Mouse (Mus musculus): ENCODE results near the gene Ms4a6c. TPM values are rescaled to one million over a fixed set of nuclear protein-coding genes. Genes with fewer than 3 reads are reported as not detected.
"Not testable (repeated sequence)": the region's sequence is repeated elsewhere in the genome, so short reads cannot be mapped to it uniquely, and the experiment has no call there.

The Ms4a6c gene
- polyA plus RNA-seq (2014; fragmentation: Nextera tagmentation; extraction: Ambion mirVana), result 8.2 and 9.2 TPM in 2 replicates

GRCm38 (mm10) chr19:11469215-11469614 is at the start of gene Ms4a6c:
Gene Ms4a6c, plus strand, starts transcription at chr19:11469366.
- H3K9me3 ChIP-seq (ENCODE audit: control insufficient read depth, low read depth, low read length); H3K27me3 ChIP-seq (ENCODE audit: control insufficient read depth, insufficient read depth, low read length); H3K4me2 ChIP-seq (replicated peaks; ENCODE audit: low read depth, low read length); H3K4me1 ChIP-seq (ENCODE audit: control insufficient read depth, insufficient read depth, low read length); H3K36me3 ChIP-seq (ENCODE audit: control insufficient read depth, insufficient read depth, low read length); ATAC-seq (ENCODE audit: insufficient number of reproducible peaks, insufficient read depth, low FRiP score, low read depth); H3K27ac ChIP-seq (ENCODE audit: low read length); H3K9ac ChIP-seq (replicated peaks; ENCODE audit: low read depth, low read length); H3K4me3 ChIP-seq (ENCODE audit: low read depth, low read length): not testable (repeated sequence)
- 72% methylated on average over 4 of the region's 4 CpGs for WGBS

- not testable (repeated sequence) for H3K4me2 ChIP-seq (replicated peaks; ENCODE audit: low read depth, low read length); H3K9me3 ChIP-seq (ENCODE audit: control insufficient read depth, low read depth, low read length); H3K27ac ChIP-seq (ENCODE audit: low read length); H3K4me3 ChIP-seq (ENCODE audit: low read depth, low read length); H3K9ac ChIP-seq (replicated peaks; ENCODE audit: low read depth, low read length); H3K4me1 ChIP-seq (ENCODE audit: control insufficient read depth, insufficient read depth, low read length); ATAC-seq (ENCODE audit: insufficient number of reproducible peaks, insufficient read depth, low FRiP score, low read depth); H3K36me3 ChIP-seq (ENCODE audit: control insufficient read depth, insufficient read depth, low read length); H3K27me3 ChIP-seq (ENCODE audit: control insufficient read depth, insufficient read depth, low read length)
- 83% methylated on average over 1 of the region's 1 CpGs for WGBS
These were observed 38.0 kb upstream of the Ms4a6c start for GRCm38 (mm10) chr19:11431209-11431608.

DNA sequence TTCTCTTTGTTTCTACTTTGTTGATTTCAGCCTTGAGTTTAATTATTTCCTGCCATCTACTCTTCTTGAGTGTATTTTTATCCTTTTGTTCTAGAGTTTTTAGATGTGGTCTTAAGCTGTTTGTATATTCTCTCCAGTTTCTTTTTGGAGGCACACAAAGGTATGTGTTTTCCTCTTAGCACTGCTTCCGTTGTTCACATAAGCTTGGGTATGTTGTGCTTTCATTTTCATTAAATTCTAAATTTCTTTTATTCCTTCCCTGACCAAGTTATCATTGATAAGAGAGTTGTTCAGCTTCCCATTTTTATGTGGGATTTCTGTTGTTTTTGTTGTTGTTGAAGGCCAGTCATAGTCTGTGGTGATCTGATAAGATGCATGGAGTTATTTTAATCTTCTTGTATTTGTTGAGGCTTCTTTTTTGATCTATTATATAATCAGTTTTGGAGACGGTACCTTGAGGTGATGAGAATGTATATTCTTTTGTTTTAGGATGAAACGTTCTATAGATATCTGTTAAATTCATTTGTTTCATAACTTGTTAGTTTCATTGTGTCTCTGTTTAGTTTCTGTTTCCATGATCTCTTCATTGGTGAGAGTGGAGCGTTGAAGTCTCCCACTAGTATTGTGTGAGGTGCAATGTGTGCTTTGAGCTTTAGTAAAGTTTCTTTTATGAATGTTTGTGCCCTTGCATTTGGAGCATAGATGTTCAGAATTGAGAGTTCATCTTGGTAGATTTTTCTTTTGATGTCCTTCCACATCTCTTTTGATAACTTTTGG is 33.9 kb upstream of the Ms4a6c start:
- no peaks in the 10 kb centered on the region for H3K36me3 ChIP-seq (ENCODE audit: control insufficient read depth, insufficient read depth, low read length)
- no peak overlapping the region for H3K4me3 ChIP-seq (ENCODE audit: low read depth, low read length)
- H3K27ac ChIP-seq (ENCODE audit: low read length), result no peak overlapping the region
- 84% methylated on average over 4 of the region's 4 CpGs for WGBS
- H3K9me3 ChIP-seq (ENCODE audit: control insufficient read depth, low read depth, low read length), result no peaks in the 10 kb centered on the region
- no peak overlapping the region for H3K9ac ChIP-seq (replicated peaks; ENCODE audit: low read depth, low read length)
- no peaks in the 10 kb centered on the region for H3K4me1 ChIP-seq (ENCODE audit: control insufficient read depth, insufficient read depth, low read length)
- no peaks in the 10 kb centered on the region for H3K27me3 ChIP-seq (ENCODE audit: control insufficient read depth, insufficient read depth, low read length)
- H3K4me2 ChIP-seq (replicated peaks; ENCODE audit: low read depth, low read length), result no peak overlapping the region
- no peak for ATAC-seq (ENCODE audit: insufficient number of reproducible peaks, insufficient read depth, low FRiP score, low read depth)

DNA sequence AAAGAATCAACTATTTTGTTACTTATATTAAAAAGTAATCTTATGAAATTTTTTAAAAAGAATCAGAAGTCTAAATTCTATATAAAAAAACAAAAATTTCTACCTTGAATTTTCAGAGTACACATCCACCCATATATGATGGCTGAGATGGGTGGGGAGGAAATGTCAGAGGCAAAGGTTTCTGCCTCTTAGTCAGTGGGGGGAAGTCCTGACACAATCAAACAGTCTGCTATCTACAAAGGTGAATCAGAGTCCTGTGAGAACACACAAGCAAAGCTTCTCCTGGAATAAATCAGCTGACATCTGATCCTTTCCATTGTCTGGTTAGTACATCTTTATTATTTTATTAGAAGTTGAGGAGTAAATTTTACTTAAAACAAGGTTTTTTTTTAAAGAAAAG is 25.8 kb upstream of the Ms4a6c start, which contains the start of gene Ms4a4b:
Gene Ms4a4b (plus strand): TSS at position 216 of the 400 bp plus-strand sequence.
- H3K4me1 ChIP-seq (ENCODE audit: control insufficient read depth, insufficient read depth, low read length), result no peaks in the 10 kb centered on the region
- no peaks in the 10 kb centered on the region for H3K9me3 ChIP-seq (ENCODE audit: control insufficient read depth, low read depth, low read length)
- H3K4me2 ChIP-seq (replicated peaks; ENCODE audit: low read depth, low read length), result no peak within 1 kb of the TSS
- no peaks in the 10 kb centered on the region for H3K27me3 ChIP-seq (ENCODE audit: control insufficient read depth, insufficient read depth, low read length)
- H3K27ac ChIP-seq (ENCODE audit: low read length), result no peak within 1 kb of the TSS
- H3K4me3 ChIP-seq (ENCODE audit: low read depth, low read length), result no peak within 1 kb of the TSS
- no peak within 1 kb of the TSS for H3K9ac ChIP-seq (replicated peaks; ENCODE audit: low read depth, low read length)
- no peaks in the 10 kb centered on the region for H3K36me3 ChIP-seq (ENCODE audit: control insufficient read depth, insufficient read depth, low read length)
- ATAC-seq (ENCODE audit: insufficient number of reproducible peaks, insufficient read depth, low FRiP score, low read depth), result no peak

DNA sequence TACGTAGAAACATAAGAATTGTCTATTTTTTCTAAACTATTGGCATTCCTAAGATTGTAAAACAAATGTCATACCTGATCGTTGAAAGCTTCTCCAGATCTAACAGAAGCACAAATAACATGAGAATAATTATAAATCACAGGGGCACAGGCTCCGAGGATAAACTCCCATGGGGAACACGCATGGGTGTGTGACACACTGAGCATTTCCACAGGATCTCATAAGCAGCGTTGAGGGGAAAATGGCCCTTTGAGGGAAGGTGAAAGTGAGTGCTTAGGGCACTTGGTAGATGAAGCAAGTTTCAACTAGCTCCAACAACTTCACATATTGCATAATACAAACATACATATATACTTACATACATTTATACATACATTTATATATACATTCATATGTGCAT is 25.2 kb upstream of the Ms4a6c start:
- no peaks in the 10 kb centered on the region for H3K36me3 ChIP-seq (ENCODE audit: control insufficient read depth, insufficient read depth, low read length)
- WGBS, result 76% methylated on average over 5 of the region's 5 CpGs
- no peak overlapping the region for H3K4me3 ChIP-seq (ENCODE audit: low read depth, low read length)
- H3K27ac ChIP-seq (ENCODE audit: low read length), result no peak overlapping the region
- H3K9me3 ChIP-seq (ENCODE audit: control insufficient read depth, low read depth, low read length), result no peaks in the 10 kb centered on the region
- no peak overlapping the region for H3K4me2 ChIP-seq (replicated peaks; ENCODE audit: low read depth, low read length)
- ATAC-seq (ENCODE audit: insufficient number of reproducible peaks, insufficient read depth, low FRiP score, low read depth), result no peak
- no peak overlapping the region for H3K9ac ChIP-seq (replicated peaks; ENCODE audit: low read depth, low read length)
- no peaks in the 10 kb centered on the region for H3K27me3 ChIP-seq (ENCODE audit: control insufficient read depth, insufficient read depth, low read length)
- H3K4me1 ChIP-seq (ENCODE audit: control insufficient read depth, insufficient read depth, low read length), result no peaks in the 10 kb centered on the region

- no peak for ATAC-seq (ENCODE audit: insufficient number of reproducible peaks, insufficient read depth, low FRiP score, low read depth)
- H3K4me3 ChIP-seq (ENCODE audit: low read depth, low read length), result no peak overlapping the region
- no peaks in the 10 kb centered on the region for H3K36me3 ChIP-seq (ENCODE audit: control insufficient read depth, insufficient read depth, low read length)
- no peak overlapping the region for H3K4me2 ChIP-seq (replicated peaks; ENCODE audit: low read depth, low read length)
- H3K4me1 ChIP-seq (ENCODE audit: control insufficient read depth, insufficient read depth, low read length), result no peaks in the 10 kb centered on the region
- H3K9me3 ChIP-seq (ENCODE audit: control insufficient read depth, low read depth, low read length), result no peaks in the 10 kb centered on the region
- 88% methylated on average over 2 of the region's 2 CpGs for WGBS
- no peak overlapping the region for H3K9ac ChIP-seq (replicated peaks; ENCODE audit: low read depth, low read length)
- no peak overlapping the region for H3K27ac ChIP-seq (ENCODE audit: low read length)
- H3K27me3 ChIP-seq (ENCODE audit: control insufficient read depth, insufficient read depth, low read length), result no peaks in the 10 kb centered on the region
These were observed 21.9 kb upstream of the Ms4a6c start for GRCm38 (mm10) chr19:11447238-11447637.

GRCm38 (mm10) chr19:11459041-11459440 is 10.1 kb upstream of the Ms4a6c start:
- ATAC-seq (ENCODE audit: insufficient number of reproducible peaks, insufficient read depth, low FRiP score, low read depth); H3K9ac ChIP-seq (replicated peaks; ENCODE audit: low read depth, low read length); H3K27me3 ChIP-seq (ENCODE audit: control insufficient read depth, insufficient read depth, low read length); H3K9me3 ChIP-seq (ENCODE audit: control insufficient read depth, low read depth, low read length); H3K4me2 ChIP-seq (replicated peaks; ENCODE audit: low read depth, low read length); H3K4me3 ChIP-seq (ENCODE audit: low read depth, low read length); H3K36me3 ChIP-seq (ENCODE audit: control insufficient read depth, insufficient read depth, low read length); H3K4me1 ChIP-seq (ENCODE audit: control insufficient read depth, insufficient read depth, low read length); H3K27ac ChIP-seq (ENCODE audit: low read length): not testable (repeated sequence)
- WGBS, result 90% methylated on average over 3 of the region's 4 CpGs

- H3K36me3 ChIP-seq (ENCODE audit: control insufficient read depth, insufficient read depth, low read length); H3K9me3 ChIP-seq (ENCODE audit: control insufficient read depth, low read depth, low read length); H3K9ac ChIP-seq (replicated peaks; ENCODE audit: low read depth, low read length); H3K27ac ChIP-seq (ENCODE audit: low read length); H3K4me3 ChIP-seq (ENCODE audit: low read depth, low read length); H3K4me1 ChIP-seq (ENCODE audit: control insufficient read depth, insufficient read depth, low read length); H3K27me3 ChIP-seq (ENCODE audit: control insufficient read depth, insufficient read depth, low read length); H3K4me2 ChIP-seq (replicated peaks; ENCODE audit: low read depth, low read length); ATAC-seq (ENCODE audit: insufficient number of reproducible peaks, insufficient read depth, low FRiP score, low read depth): not testable (repeated sequence)
- 50% methylated on average over 1 of the region's 1 CpGs for WGBS
These were observed 4.4 kb upstream of the Ms4a6c start for GRCm38 (mm10) chr19:11464795-11465194.

DNA sequence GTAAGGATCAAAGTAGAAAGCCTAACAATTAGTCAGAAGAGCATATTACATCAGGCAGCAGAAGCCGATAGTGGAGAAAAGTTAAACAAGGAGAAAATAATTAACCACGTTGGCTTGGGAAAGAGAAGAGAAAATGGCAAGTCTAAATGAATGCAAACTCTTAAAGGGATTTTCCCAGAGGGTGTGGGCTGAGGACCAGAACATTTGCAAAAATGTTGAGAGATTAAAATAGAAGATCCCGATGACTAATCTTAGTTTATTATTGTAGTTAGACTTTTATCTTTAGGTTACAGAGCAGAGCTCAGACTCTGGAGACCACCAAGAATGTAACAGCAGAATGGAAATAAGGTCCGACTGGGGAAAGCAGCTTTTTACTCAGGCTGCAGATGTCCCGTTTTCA is 2.7 kb upstream of the Ms4a6c start:
- 46% methylated on average over 5 of the region's 5 CpGs for WGBS
- no peaks in the 10 kb centered on the region for H3K4me1 ChIP-seq (ENCODE audit: control insufficient read depth, insufficient read depth, low read length)
- no peak overlapping the region for H3K9ac ChIP-seq (replicated peaks; ENCODE audit: low read depth, low read length)
- H3K4me2 ChIP-seq (replicated peaks; ENCODE audit: low read depth, low read length), result no peak overlapping the region
- H3K4me3 ChIP-seq (ENCODE audit: low read depth, low read length), result no peak overlapping the region
- H3K27ac ChIP-seq (ENCODE audit: low read length), result no peak overlapping the region
- no peaks in the 10 kb centered on the region for H3K36me3 ChIP-seq (ENCODE audit: control insufficient read depth, insufficient read depth, low read length)
- no peak for ATAC-seq (ENCODE audit: insufficient number of reproducible peaks, insufficient read depth, low FRiP score, low read depth)
- H3K27me3 ChIP-seq (ENCODE audit: control insufficient read depth, insufficient read depth, low read length), result no peaks in the 10 kb centered on the region
- H3K9me3 ChIP-seq (ENCODE audit: control insufficient read depth, low read depth, low read length), result no peaks in the 10 kb centered on the region
